Mouse (Mus musculus) heart, embryonic 12.5 days (tissue): ENCODE measurements around the gene Gid8. TPM values are rescaled to one million over a fixed set of nuclear protein-coding genes. Genes with fewer than 3 reads are reported as not detected.
"Not testable (repeated sequence)": the region's sequence is repeated elsewhere in the genome, so short reads cannot be mapped to it uniquely, and the experiment has no call there.

ENCODE experiments used
- ATAC-seq: fragments of 200-750 bp; cut with Nextera tagmentation; 2 replicates; pipeline ENCODE4 v1.8.0; 2017; ENCODE audit warnings: moderate TSS enrichment, moderate library complexity; ENCODE audit not compliant: insufficient number of reproducible peaks, low FRiP score
- H3K27ac ChIP-seq: fragments of 300-500 bp; sonication (generic); 2 replicates; pipeline ENCODE4 v1.5.1; 2016; ENCODE audit warnings: mild to moderate bottlenecking, moderate library complexity; ENCODE audit not compliant: poor library complexity, severe bottlenecking
- H3K27me3 ChIP-seq: fragments of 300-500 bp; sonication (generic); replicated peaks from 2 replicates; pipeline ENCODE4 v1.6.1; 2016; ENCODE audit warnings: mild to moderate bottlenecking, moderate library complexity
- H3K36me3 ChIP-seq: fragments of 300-500 bp; sonication (generic); 2 replicates; pipeline ENCODE4 v1.6.1; 2016; ENCODE audit warnings: mild to moderate bottlenecking, moderate library complexity
- H3K4me1 ChIP-seq: fragments of 300-500 bp; sonication (generic); replicated peaks from 2 replicates; pipeline ENCODE4 v1.6.1; 2016; ENCODE audit warnings: mild to moderate bottlenecking
- H3K4me2 ChIP-seq: fragments of 300-500 bp; sonication (generic); 2 replicates; pipeline ENCODE4 v1.6.1; 2016; ENCODE audit warnings: mild to moderate bottlenecking, moderate library complexity
- H3K4me3 ChIP-seq: fragments of 300-500 bp; sonication (generic); 2 replicates; pipeline ENCODE4 v1.5.1; 2016; ENCODE audit warnings: mild to moderate bottlenecking
- H3K9ac ChIP-seq: fragments of 300-500 bp; sonication (generic); 2 replicates; pipeline ENCODE4 v1.6.1; 2016; ENCODE audit warnings: mild to moderate bottlenecking, moderate library complexity
- H3K9me3 ChIP-seq: fragments of 300-500 bp; sonication (generic); replicated peaks from 2 replicates; pipeline ENCODE4 v1.6.1; 2016; ENCODE audit warnings: mild to moderate bottlenecking, moderate library complexity
- WGBS: fragments of 180-500 bp; shearing (Covaris S2); methylation state at CpG from one replicate; pipeline ENCODE4 v1.1.7; 2016; 5-methylcytosine and 5-hydroxymethylcytosine counted together
- polyA plus RNA-seq: library from polyadenylated mRNA; unstranded; fragments of >200 nt; fragmentation: Nextera tagmentation; extraction: Ambion mirVana; gene quantifications from 2 replicates; pipeline ENCODE4 v1.2.1, GENCODE M21; 2016

Gene Gid8
- polyA plus RNA-seq, 1 experiment from 2014 or later = 45.3 TPM

- H3K27ac ChIP-seq = peak overlapping the region; percentile 94
- peak overlapping the region; percentile 99 for H3K9ac ChIP-seq
- H3K4me1 ChIP-seq = peaks cover 26% of the 10 kb centered on the region
- peak; percentile 52 for ATAC-seq
- peaks cover 17% of the 10 kb centered on the region for H3K36me3 ChIP-seq
- peak overlapping the region; percentile 83 for H3K4me2 ChIP-seq
- H3K27me3 ChIP-seq = no peaks in the 10 kb centered on the region
- no peaks in the 10 kb centered on the region for H3K9me3 ChIP-seq
- H3K4me3 ChIP-seq = peak overlapping the region; percentile 100
- WGBS = 2% methylated on average over 64 of the region's 64 CpGs
Observed at GRCm38 (mm10) chr2:180710276-180711155, 599 bp downstream of the Gid8 start.

GRCm38 (mm10) chr2:180711527-180711926, 1.6 kb downstream of the Gid8 start:
- no peak for ATAC-seq
- no peak overlapping the region for H3K27ac ChIP-seq
- peak overlapping the region; percentile 99 for H3K9ac ChIP-seq
- no peaks in the 10 kb centered on the region for H3K9me3 ChIP-seq
- no peaks in the 10 kb centered on the region for H3K27me3 ChIP-seq
- H3K4me2 ChIP-seq = peak overlapping the region; percentile 83
- 72% methylated on average over 4 of the region's 4 CpGs for WGBS
- peaks cover 22% of the 10 kb centered on the region for H3K36me3 ChIP-seq
- peak overlapping the region; percentile 100 for H3K4me3 ChIP-seq
- peaks cover 25% of the 10 kb centered on the region for H3K4me1 ChIP-seq

- Histone ChIP-seq H3K4me3 (no peak overlapping the region), H3K4me2 (peak overlapping the region; percentile 4; the same call in 1 of the 2 replicates), H3K9ac (no peak overlapping the region), H3K9me3 (no peaks in the 10 kb centered on the region), H3K27me3 (no peaks in the 10 kb centered on the region), H3K4me1 (peaks cover 25% of the 10 kb centered on the region), H3K27ac (no peak overlapping the region), H3K36me3 (peaks cover 25% of the 10 kb centered on the region)
- no peak for ATAC-seq
- 88% methylated on average over 5 of the region's 5 CpGs for WGBS
Observed at GRCm38 (mm10) chr2:180712037-180712689, 2.2 kb downstream of the Gid8 start.

GRCm38 (mm10) chr2:180722748-180723147, 12.8 kb downstream of the Gid8 start:
- H3K9me3 ChIP-seq, H3K4me3 ChIP-seq, ATAC-seq, H3K4me2 ChIP-seq, H3K9ac ChIP-seq, H3K27ac ChIP-seq, H3K27me3 ChIP-seq: not testable (repeated sequence)
- H3K4me1 ChIP-seq = peaks cover 17% of the 10 kb centered on the region
- H3K36me3 ChIP-seq = peaks cover 59% of the 10 kb centered on the region
- WGBS = 87% methylated on average over 5 of the region's 5 CpGs

GRCm38 (mm10) chr2:180723865-180724264, 13.9 kb downstream of the Gid8 start:
- Histone ChIP-seq H3K4me2 (no peak overlapping the region), H3K27me3 (no peaks in the 10 kb centered on the region), H3K36me3 (peaks cover 48% of the 10 kb centered on the region), H3K27ac (no peak overlapping the region), H3K9ac (no peak overlapping the region), H3K4me1 (peaks cover 17% of the 10 kb centered on the region), H3K4me3 (no peak overlapping the region), H3K9me3 (no peaks in the 10 kb centered on the region)
- ATAC-seq = no peak
- WGBS = 75% methylated on average over 2 of the region's 2 CpGs

- ATAC-seq = peak; percentile 51; the same call in 1 of the 2 replicates
Observed at GRCm38 (mm10) chr2:180724585-180725413, 14.9 kb downstream of the Gid8 start, which contains the start of gene Slc17a9. TSS of gene Slc17a9 (plus strand) at chr2:180725263.

GRCm38 (mm10) chr2:180725414-180725778, 15.5 kb downstream of the Gid8 start:
- peaks cover 17% of the 10 kb centered on the region for H3K4me1 ChIP-seq
- peak overlapping the region; percentile 29 for H3K4me3 ChIP-seq
- no peaks in the 10 kb centered on the region for H3K27me3 ChIP-seq
- peaks cover 35% of the 10 kb centered on the region for H3K36me3 ChIP-seq
- H3K9ac ChIP-seq = peak overlapping the region; percentile 53
- no peak for ATAC-seq
- no peaks in the 10 kb centered on the region for H3K9me3 ChIP-seq
- peak overlapping the region; percentile 70 for H3K4me2 ChIP-seq
- H3K27ac ChIP-seq = no peak overlapping the region
- 6% methylated on average over 6 of the region's 6 CpGs for WGBS

More at GRCm38 (mm10) chr2:180724585-180725413, 14.9 kb downstream of the Gid8 start, which contains the start of gene Slc17a9:
- Histone ChIP-seq H3K36me3 (peaks cover 40% of the 10 kb centered on the region), H3K4me1 (peaks cover 17% of the 10 kb centered on the region), H3K27me3 (no peaks in the 10 kb centered on the region), H3K9ac (peak within 1 kb of the TSS; percentile 53), H3K27ac (no peak within 1 kb of the TSS), H3K4me2 (peak within 1 kb of the TSS; percentile 70), H3K9me3 (no peaks in the 10 kb centered on the region), H3K4me3 (peak within 1 kb of the TSS; percentile 29)
- WGBS = 5% methylated on average over 18 of the region's 18 CpGs

- Histone ChIP-seq H3K9ac (no peak overlapping the region), H3K4me2 (peak overlapping the region; percentile 70; the same call in 1 of the 2 replicates), H3K4me1 (peaks cover 18% of the 10 kb centered on the region), H3K27me3 (no peaks in the 10 kb centered on the region), H3K4me3 (no peak overlapping the region), H3K36me3 (peaks cover 29% of the 10 kb centered on the region), H3K9me3 (no peaks in the 10 kb centered on the region), H3K27ac (no peak overlapping the region)
- no peak for ATAC-seq
- WGBS = 22% methylated on average over 8 of the region's 8 CpGs
Observed at GRCm38 (mm10) chr2:180725856-180726629, 16.1 kb downstream of the Gid8 start.

- no peak overlapping the region for H3K4me2 ChIP-seq
- H3K27ac ChIP-seq = no peak overlapping the region
- H3K9ac ChIP-seq = no peak overlapping the region
- no peaks in the 10 kb centered on the region for H3K9me3 ChIP-seq
- 65% methylated on average over 6 of the region's 6 CpGs for whole genome bisulfite sequencing
- H3K36me3 ChIP-seq = peaks cover 21% of the 10 kb centered on the region
- 0 out of 2 replicates have a peak, but pooled peaks cover 2% of the 10 kb centered on the region for H3K27me3 ChIP-seq
- no peak for ATAC-seq
- H3K4me3 ChIP-seq = no peak overlapping the region
- H3K4me1 ChIP-seq = peaks cover 22% of the 10 kb centered on the region
Observed at GRCm38 (mm10) chr2:180726658-180727442, 16.9 kb downstream of the Gid8 start.
